Mouse (Mus musculus) stomach, embryonic 16.5 days (tissue): ENCODE measurements around the gene Col2a1. TPM values are rescaled to one million over a fixed set of nuclear protein-coding genes. Genes with fewer than 3 reads are reported as not detected.

Experiments
- ATAC-seq: fragments of 200-750 bp; cut with Nextera tagmentation; 2 replicates; pipeline ENCODE4 v1.8.0; 2017; ENCODE audit warnings: moderate number of reproducible peaks, moderate TSS enrichment; ENCODE audit not compliant: insufficient read depth, low FRiP score
- H3K27ac ChIP-seq: fragments of 300-500 bp; sonication (generic); 2 replicates; pipeline ENCODE4 v1.5.1; 2014; ENCODE audit warnings: low read length
- H3K27me3 ChIP-seq: fragments of 300-500 bp; sonication (generic); 2 replicates; pipeline ENCODE4 v1.6.1; 2014; ENCODE audit warnings: low read length, control low read depth, mixed read lengths; ENCODE audit not compliant: control insufficient read depth, insufficient read depth
- H3K36me3 ChIP-seq: fragments of 300-500 bp; sonication (generic); 2 replicates; pipeline ENCODE4 v1.6.1; 2014; ENCODE audit warnings: low read length; ENCODE audit not compliant: control insufficient read depth, insufficient read depth
- H3K4me1 ChIP-seq: fragments of 300-500 bp; sonication (generic); 2 replicates; pipeline ENCODE4 v1.6.1; 2014; ENCODE audit warnings: low read length, control low read depth, mixed read lengths; ENCODE audit not compliant: control insufficient read depth, insufficient read depth
- H3K4me2 ChIP-seq: fragments of 300-500 bp; sonication (generic); 2 replicates; pipeline ENCODE4 v1.6.1; 2014; ENCODE audit warnings: low read depth, low read length, mixed read lengths
- H3K4me3 ChIP-seq: fragments of 300-500 bp; sonication (generic); replicated peaks from 2 replicates; pipeline ENCODE4 v1.5.1; 2014; ENCODE audit warnings: mild to moderate bottlenecking, low read length
- H3K9ac ChIP-seq: fragments of 300-500 bp; sonication (generic); 2 replicates; pipeline ENCODE4 v1.6.1; 2014; ENCODE audit warnings: low read length
- H3K9me3 ChIP-seq: fragments of 300-500 bp; sonication (generic); replicated peaks from 2 replicates; pipeline ENCODE4 v1.6.1; 2016; ENCODE audit warnings: low read length, control low read depth; ENCODE audit not compliant: control insufficient read depth
- WGBS: fragments of 180-500 bp; shearing (Covaris S2); extraction: QIAGEN DNeasy Blood & Tissue Kit; methylation state at CpG from one replicate; pipeline ENCODE4 v1.1.7; 2014; 5-methylcytosine and 5-hydroxymethylcytosine counted together
- polyA plus RNA-seq: library from polyadenylated mRNA; unstranded; fragments of >200 nt; fragmentation: Nextera tagmentation; extraction: Ambion mirVana; gene quantifications from 2 replicates; pipeline ENCODE4 v1.2.1, GENCODE M21; 2015

Col2a1 gene
- polyA plus RNA-seq, 1 experiment from 2014 or later = 0.85 TPM

GRCm38 (mm10) chr15:97927018-97927417, 77.5 kb downstream of the Col2a1 start:
- no peaks in the 10 kb centered on the region for H3K9me3 ChIP-seq
- no peaks in the 10 kb centered on the region for H3K36me3 ChIP-seq
- H3K27me3 ChIP-seq = no peaks in the 10 kb centered on the region
- H3K4me3 ChIP-seq = no peak overlapping the region
- H3K9ac ChIP-seq = no peak overlapping the region; the same call in 1 of the 2 replicates
- no peak overlapping the region for H3K4me2 ChIP-seq
- WGBS = 56% methylated on average over 4 of the region's 4 CpGs
- H3K27ac ChIP-seq = no peak overlapping the region
- no peak for ATAC-seq
- no peaks in the 10 kb centered on the region; the same call in 1 of the 2 replicates for H3K4me1 ChIP-seq

Other genes starting within 250 kb of the Col2a1 start
- 9.4 and 12.6 TPM in 2 replicates for gene Rapgef3, start 236.7 kb downstream of the Col2a1 start, polyA plus RNA-seq
- 36.5 and 39.3 TPM in 2 replicates for gene Slc48a1, start 226.2 kb downstream of the Col2a1 start, polyA plus RNA-seq
- 20.4 and 23.2 TPM in 2 replicates for gene Hdac7, start 160.2 kb downstream of the Col2a1 start, polyA plus RNA-seq
- gene Vdr, start 94.1 kb downstream of the Col2a1 start, polyA plus RNA-seq = 2.3 and 2.5 TPM in 2 replicates
- 43.1 and 45.3 TPM in 2 replicates for gene Tmem106c, start 40.5 kb downstream of the Col2a1 start, polyA plus RNA-seq
- gene Pfkm, start 87.9 kb upstream of the Col2a1 start, polyA plus RNA-seq = 32.5 and 45.5 TPM in 2 replicates
- gene Senp1, start 89.0 kb upstream of the Col2a1 start, polyA plus RNA-seq = 24.2 and 24.9 TPM in 2 replicates
- gene Asb8, start 160.9 kb upstream of the Col2a1 start, polyA plus RNA-seq = 45.8 and 46.4 TPM in 2 replicates
- gene Ccdc184, start 162.5 kb upstream of the Col2a1 start, polyA plus RNA-seq = 1.7 and 1.9 TPM in 2 replicates
- not detected in 2 replicates for gene Olfr288, start 190.8 kb upstream of the Col2a1 start, polyA plus RNA-seq
- not detected in 2 replicates for gene Gm44579, start 216.3 kb upstream of the Col2a1 start, polyA plus RNA-seq
- not detected in 2 replicates for gene Olfr287, start 216.4 kb upstream of the Col2a1 start, polyA plus RNA-seq
- gene Olfr286, start 229.8 kb upstream of the Col2a1 start, polyA plus RNA-seq = not detected in 2 replicates